Mouse (Mus musculus): ENCODE measurements around the gene Abcg4. TPM values are rescaled to one million over a fixed set of nuclear protein-coding genes. Genes with fewer than 3 reads are reported as not detected.

The Abcg4 gene
- total and polyA plus RNA-seq, 2 experiments from 2014 or later = 24.1 to 69.6 TPM

- Histone ChIP-seq H3K27me3 (ENCODE audit: insufficient read depth, low read length) (no peaks in the 10 kb centered on the region), H3K4me1 (ENCODE audit: insufficient read depth, low read length) (peaks cover 18% of the 10 kb centered on the region; the same call in 1 of the 2 replicates), H3K36me3 (ENCODE audit: insufficient read depth, low read length) (no peaks in the 10 kb centered on the region; the same call in 1 of the 2 replicates), H3K9ac (replicated peaks; ENCODE audit: low read length) (peak overlapping the region; percentile 93), H3K9me3 (ENCODE audit: low read length) (no peaks in the 10 kb centered on the region), H3K27ac (peak overlapping the region; percentile 85), H3K4me2 (ENCODE audit: low read depth, low read length) (peak overlapping the region; percentile 91), H3K4me3 (ENCODE audit: low read length) (peak overlapping the region; percentile 89)
- DNase-seq (ENCODE audit: low spot score) (peak; percentile 12), ATAC-seq (peak; percentile 7; the same call in 1 of the 2 replicates)
- no peak for TF ChIP-seq CTCF (IDR thresholded peaks at IDR 0.05; ENCODE audit: low read depth)
- WGBS = 8% methylated on average over 11 of the region's 11 CpGs
These were observed 1.4 kb downstream of the Abcg4 start for GRCm38 (mm10) chr9:44287003-44287400.

GRCm38 (mm10) chr9:44286256-44286850, 2.1 kb downstream of the Abcg4 start:
- peaks cover 5% of the 10 kb centered on the region for H3K36me3 ChIP-seq (ENCODE audit: insufficient read depth, low read length)
- ATAC-seq = no peak
- no peak for DNase-seq (ENCODE audit: low spot score)
- H3K4me3 ChIP-seq (ENCODE audit: low read length) = peak overlapping the region; percentile 89
- no peaks in the 10 kb centered on the region for H3K27me3 ChIP-seq (ENCODE audit: insufficient read depth, low read length)
- H3K27ac ChIP-seq = no peak overlapping the region
- no peak for TF ChIP-seq CTCF (IDR thresholded peaks at IDR 0.05; ENCODE audit: low read depth)
- H3K4me2 ChIP-seq (ENCODE audit: low read depth, low read length) = peak overlapping the region; percentile 91
- peak overlapping the region; percentile 41; the same call in 1 of the 2 replicates for H3K9ac ChIP-seq (replicated peaks; ENCODE audit: low read length)
- no peaks in the 10 kb centered on the region for H3K9me3 ChIP-seq (ENCODE audit: low read length)
- WGBS = 9% methylated on average over 6 of the region's 6 CpGs
- H3K4me1 ChIP-seq (ENCODE audit: insufficient read depth, low read length) = peaks cover 18% of the 10 kb centered on the region; the same call in 1 of the 2 replicates

GRCm38 (mm10) chr9:44283183-44283582, 5.2 kb downstream of the Abcg4 start:
- Histone ChIP-seq H3K4me1 (ENCODE audit: insufficient read depth, low read length) (peaks cover 9% of the 10 kb centered on the region; the same call in 1 of the 2 replicates), H3K27me3 (ENCODE audit: insufficient read depth, low read length) (no peaks in the 10 kb centered on the region), H3K9me3 (ENCODE audit: low read length) (no peaks in the 10 kb centered on the region), H3K9ac (replicated peaks; ENCODE audit: low read length) (no peak overlapping the region), H3K27ac (no peak overlapping the region), H3K4me3 (ENCODE audit: low read length) (no peak overlapping the region), H3K4me2 (ENCODE audit: low read depth, low read length) (no peak overlapping the region), H3K36me3 (ENCODE audit: insufficient read depth, low read length) (peaks cover 31% of the 10 kb centered on the region)
- DNase-seq (ENCODE audit: low spot score) (no peak), ATAC-seq (no peak)
- TF ChIP-seq CTCF (IDR thresholded peaks at IDR 0.05; ENCODE audit: low read depth) = no peak
- WGBS = 73% methylated on average over 5 of the region's 5 CpGs

- no peak overlapping the region for H3K9ac ChIP-seq (replicated peaks; ENCODE audit: low read length)
- ATAC-seq = no peak
- no peak overlapping the region for H3K4me2 ChIP-seq (ENCODE audit: low read depth, low read length)
- H3K4me1 ChIP-seq (ENCODE audit: insufficient read depth, low read length) = peaks cover 6% of the 10 kb centered on the region
- WGBS = 78% methylated on average over 4 of the region's 4 CpGs
- H3K27ac ChIP-seq = no peak overlapping the region
- no peak overlapping the region for H3K4me3 ChIP-seq (ENCODE audit: low read length)
- H3K36me3 ChIP-seq (ENCODE audit: insufficient read depth, low read length) = peaks cover 15% of the 10 kb centered on the region; the same call in 1 of the 2 replicates
- TF ChIP-seq CTCF (IDR thresholded peaks at IDR 0.05; ENCODE audit: low read depth) = no peak
- DNase-seq (ENCODE audit: low spot score) = no peak
- no peaks in the 10 kb centered on the region for H3K9me3 ChIP-seq (ENCODE audit: low read length)
- H3K27me3 ChIP-seq (ENCODE audit: insufficient read depth, low read length) = no peaks in the 10 kb centered on the region
These were observed 18.4 kb downstream of the Abcg4 start for GRCm38 (mm10) chr9:44269973-44270372.

- DNase-seq (ENCODE audit: low spot score) (no peak), ATAC-seq (no peak)
- Histone ChIP-seq H3K9ac (replicated peaks; ENCODE audit: low read length) (no peak overlapping the region), H3K4me3 (ENCODE audit: low read length) (no peak overlapping the region), H3K4me1 (ENCODE audit: insufficient read depth, low read length) (peaks cover 6% of the 10 kb centered on the region), H3K4me2 (ENCODE audit: low read depth, low read length) (no peak overlapping the region), H3K9me3 (ENCODE audit: low read length) (no peaks in the 10 kb centered on the region), H3K36me3 (ENCODE audit: insufficient read depth, low read length) (peaks cover 6% of the 10 kb centered on the region; the same call in 1 of the 2 replicates), H3K27ac (no peak overlapping the region), H3K27me3 (ENCODE audit: insufficient read depth, low read length) (no peaks in the 10 kb centered on the region)
- WGBS = 89% methylated on average over 3 of the region's 3 CpGs
- peak; percentile 63 for TF ChIP-seq CTCF (IDR thresholded peaks at IDR 0.05; ENCODE audit: low read depth)
These were observed 19.3 kb downstream of the Abcg4 start for GRCm38 (mm10) chr9:44269077-44269476.

GRCm38 (mm10) chr9:44268432-44268831, 20.0 kb downstream of the Abcg4 start, which contains the start of gene Nlrx1:
Nlrx1 (minus strand) TSS chr9:44268599.
- no peak for ATAC-seq

GRCm38 (mm10) chr9:44268027-44268360, 20.4 kb downstream of the Abcg4 start:
- H3K27me3 ChIP-seq (ENCODE audit: insufficient read depth, low read length) = no peaks in the 10 kb centered on the region
- H3K36me3 ChIP-seq (ENCODE audit: insufficient read depth, low read length) = no peaks in the 10 kb centered on the region
- peak overlapping the region; percentile 57 for H3K4me2 ChIP-seq (ENCODE audit: low read depth, low read length)
- peak overlapping the region; percentile 40 for H3K4me3 ChIP-seq (ENCODE audit: low read length)
- peak overlapping the region; percentile 71 for H3K9ac ChIP-seq (replicated peaks; ENCODE audit: low read length)
- peak overlapping the region; percentile 82 for H3K27ac ChIP-seq
- DNase-seq (ENCODE audit: low spot score) = peak; percentile 86
- H3K4me1 ChIP-seq (ENCODE audit: insufficient read depth, low read length) = peaks cover 6% of the 10 kb centered on the region
- no peaks in the 10 kb centered on the region for H3K9me3 ChIP-seq (ENCODE audit: low read length)
- ATAC-seq = peak; percentile 82
- TF ChIP-seq CTCF (IDR thresholded peaks at IDR 0.05; ENCODE audit: low read depth) = peak; percentile 69
- 6% methylated on average over 28 of the region's 28 CpGs for WGBS

More at GRCm38 (mm10) chr9:44268432-44268831, 20.0 kb downstream of the Abcg4 start, which contains the start of gene Nlrx1:
- TF ChIP-seq CTCF (IDR thresholded peaks at IDR 0.05; ENCODE audit: low read depth) = no peak
- no peaks in the 10 kb centered on the region for H3K27me3 ChIP-seq (ENCODE audit: insufficient read depth, low read length)
- peaks cover 6% of the 10 kb centered on the region for H3K4me1 ChIP-seq (ENCODE audit: insufficient read depth, low read length)
- H3K4me2 ChIP-seq (ENCODE audit: low read depth, low read length) = peak within 1 kb of the TSS; percentile 57
- no peak for DNase-seq (ENCODE audit: low spot score)
- no peaks in the 10 kb centered on the region for H3K9me3 ChIP-seq (ENCODE audit: low read length)
- peak within 1 kb of the TSS; percentile 71 for H3K9ac ChIP-seq (replicated peaks; ENCODE audit: low read length)
- WGBS = 83% methylated on average over 6 of the region's 6 CpGs
- peak within 1 kb of the TSS; percentile 82 for H3K27ac ChIP-seq
- no peaks in the 10 kb centered on the region; the same call in 1 of the 2 replicates for H3K36me3 ChIP-seq (ENCODE audit: insufficient read depth, low read length)
- peak within 1 kb of the TSS; percentile 40 for H3K4me3 ChIP-seq (ENCODE audit: low read length)
